Mouse (Mus musculus): Measurements from ENCODE around the gene Sidt1.

GRCm38 (mm10) chr16:44381578-44381977, 48.6 kb upstream of the Sidt1 start:
- TF ChIP-seq CTCF (IDR thresholded peaks at IDR 0.05; ENCODE audit: borderline replicate concordance, control insufficient read depth, extremely low read depth, insufficient read depth, low read length, poor library complexity) (no peak), POLR2A (IDR thresholded peaks at IDR 0.05; ENCODE audit: control insufficient read depth, extremely low read depth, insufficient read depth, low read length, poor library complexity) (no peak)

All from thymus, adult 2 months (tissue).